Mouse (Mus musculus): Measurements from ENCODE around the gene Cactin. TPM values are rescaled to one million over a fixed set of nuclear protein-coding genes. Genes with fewer than 3 reads are reported as not detected.

The Cactin gene
- polyA plus RNA-seq, 2 experiments: 25.3 to 50.0 TPM

DNA sequence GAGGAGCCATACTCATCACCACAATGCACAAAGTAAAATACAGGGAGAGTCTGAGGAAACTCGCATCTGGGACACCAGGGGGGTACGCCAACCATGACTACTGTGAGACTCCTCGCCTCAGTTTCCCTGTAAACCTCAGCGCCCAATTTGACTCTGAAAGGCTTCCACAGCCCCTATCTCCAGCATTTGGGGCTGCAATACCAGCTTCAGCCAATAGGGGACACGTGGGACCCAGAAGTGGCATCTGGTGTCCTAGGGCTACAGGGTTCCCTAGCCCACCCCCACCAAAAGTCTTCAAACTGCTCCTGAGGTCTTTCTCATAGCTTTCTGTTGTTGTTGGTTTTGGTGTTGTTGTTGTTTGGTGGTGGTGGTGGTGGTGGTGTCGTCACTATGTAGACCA is 32.3 kb upstream of the Cactin start:
- Histone ChIP-seq H3K9ac (ENCODE audit: low read depth, low read length, severe bottlenecking) (no peak overlapping the region), H3K36me3 (ENCODE audit: control insufficient read depth, insufficient read depth, low read length) (no peaks in the 10 kb centered on the region), H3K4me1 (ENCODE audit: control insufficient read depth, insufficient read depth, low read length) (peaks cover 7% of the 10 kb centered on the region), H3K27me3 (ENCODE audit: control insufficient read depth, insufficient read depth, low read length) (peaks cover 34% of the 10 kb centered on the region), H3K4me2 (replicated peaks; ENCODE audit: low read depth, low read length, severe bottlenecking) (no peak overlapping the region), H3K27ac (replicated peaks; ENCODE audit: low read depth, low read length) (no peak overlapping the region), H3K9me3 (ENCODE audit: control insufficient read depth, low read length) (no peaks in the 10 kb centered on the region), H3K4me3 (replicated peaks; ENCODE audit: low read length) (no peak overlapping the region)
- WGBS: 35% methylated on average over 6 of the region's 6 CpGs
- no peak for ATAC-seq (ENCODE audit: low FRiP score, low read depth)
- no peak for DNase-seq (ENCODE audit: low spot score)
- TF ChIP-seq POLR2A (IDR thresholded peaks at IDR 0.05; ENCODE audit: borderline replicate concordance, extremely low read depth, insufficient read depth, insufficient read length): no peak

DNA sequence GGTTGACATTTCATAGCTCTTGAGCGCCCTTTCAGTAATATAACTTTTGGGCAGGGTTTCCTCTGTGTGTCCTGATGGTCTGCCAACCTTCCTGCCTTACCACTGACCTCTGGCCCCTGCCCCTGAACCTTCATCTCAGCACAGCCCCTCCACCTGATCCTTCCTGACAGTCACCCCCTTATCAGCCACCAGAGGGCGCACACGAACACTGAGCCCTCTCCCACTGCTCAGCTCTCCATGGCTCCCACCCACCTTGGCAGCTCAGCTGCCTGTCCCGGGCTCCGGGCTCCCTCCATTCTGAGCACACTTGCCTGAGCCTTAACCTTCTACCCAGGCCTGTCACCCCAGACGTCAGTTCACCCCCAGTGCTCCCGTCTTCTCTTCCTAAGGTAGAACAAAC is 31.6 kb upstream of the Cactin start:
- peaks cover 27% of the 10 kb centered on the region for H3K27me3 ChIP-seq (ENCODE audit: control insufficient read depth, insufficient read depth, low read length)
- DNase-seq (ENCODE audit: low spot score): peak; percentile 71
- H3K4me3 ChIP-seq (replicated peaks; ENCODE audit: low read length): no peak overlapping the region
- WGBS: under 1% methylated on average over 7 of the region's 7 CpGs
- ATAC-seq (ENCODE audit: low FRiP score, low read depth): 0 out of 2 replicates have a peak, but pooled peaks have one; percentile 8
- no peaks in the 10 kb centered on the region for H3K36me3 ChIP-seq (ENCODE audit: control insufficient read depth, insufficient read depth, low read length)
- no peaks in the 10 kb centered on the region for H3K9me3 ChIP-seq (ENCODE audit: control insufficient read depth, low read length)
- H3K9ac ChIP-seq (ENCODE audit: low read depth, low read length, severe bottlenecking): no peak overlapping the region
- no peak overlapping the region for H3K27ac ChIP-seq (replicated peaks; ENCODE audit: low read depth, low read length)
- no peak overlapping the region for H3K4me2 ChIP-seq (replicated peaks; ENCODE audit: low read depth, low read length, severe bottlenecking)
- TF ChIP-seq POLR2A (IDR thresholded peaks at IDR 0.05; ENCODE audit: borderline replicate concordance, extremely low read depth, insufficient read depth, insufficient read length): no peak
- peaks cover 14% of the 10 kb centered on the region for H3K4me1 ChIP-seq (ENCODE audit: control insufficient read depth, insufficient read depth, low read length)

DNA sequence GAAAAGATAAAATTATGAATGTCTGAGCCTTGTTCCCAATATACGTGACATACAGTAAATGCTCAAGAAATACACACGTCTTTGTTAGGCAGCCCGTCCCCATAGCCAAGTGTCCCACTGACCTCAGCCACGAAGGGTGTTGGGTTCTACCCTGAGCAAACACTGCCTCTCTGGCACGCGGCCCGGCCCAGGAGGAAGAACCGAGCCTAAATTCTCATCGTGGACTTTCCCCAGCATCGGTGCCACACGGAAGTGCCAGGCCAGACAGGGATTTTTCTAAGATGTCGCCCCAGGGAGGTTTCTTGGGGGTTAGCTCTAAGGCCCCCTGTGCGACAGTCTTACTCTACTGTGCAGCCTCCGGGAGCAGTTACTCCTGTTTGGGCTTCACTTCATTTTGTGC is 31.1 kb upstream of the Cactin start:
- H3K27ac ChIP-seq (replicated peaks; ENCODE audit: low read depth, low read length): no peak overlapping the region
- peaks cover 19% of the 10 kb centered on the region for H3K4me1 ChIP-seq (ENCODE audit: control insufficient read depth, insufficient read depth, low read length)
- DNase-seq (ENCODE audit: low spot score): no peak
- no peak for ATAC-seq (ENCODE audit: low FRiP score, low read depth)
- H3K27me3 ChIP-seq (ENCODE audit: control insufficient read depth, insufficient read depth, low read length): peaks cover 22% of the 10 kb centered on the region
- H3K4me3 ChIP-seq (replicated peaks; ENCODE audit: low read length): no peak overlapping the region
- TF ChIP-seq POLR2A (IDR thresholded peaks at IDR 0.05; ENCODE audit: borderline replicate concordance, extremely low read depth, insufficient read depth, insufficient read length): no peak
- H3K9ac ChIP-seq (ENCODE audit: low read depth, low read length, severe bottlenecking): no peak overlapping the region
- H3K4me2 ChIP-seq (replicated peaks; ENCODE audit: low read depth, low read length, severe bottlenecking): no peak overlapping the region
- H3K9me3 ChIP-seq (ENCODE audit: control insufficient read depth, low read length): no peaks in the 10 kb centered on the region
- 61% methylated on average over 14 of the region's 14 CpGs for WGBS
- H3K36me3 ChIP-seq (ENCODE audit: control insufficient read depth, insufficient read depth, low read length): no peaks in the 10 kb centered on the region

DNA sequence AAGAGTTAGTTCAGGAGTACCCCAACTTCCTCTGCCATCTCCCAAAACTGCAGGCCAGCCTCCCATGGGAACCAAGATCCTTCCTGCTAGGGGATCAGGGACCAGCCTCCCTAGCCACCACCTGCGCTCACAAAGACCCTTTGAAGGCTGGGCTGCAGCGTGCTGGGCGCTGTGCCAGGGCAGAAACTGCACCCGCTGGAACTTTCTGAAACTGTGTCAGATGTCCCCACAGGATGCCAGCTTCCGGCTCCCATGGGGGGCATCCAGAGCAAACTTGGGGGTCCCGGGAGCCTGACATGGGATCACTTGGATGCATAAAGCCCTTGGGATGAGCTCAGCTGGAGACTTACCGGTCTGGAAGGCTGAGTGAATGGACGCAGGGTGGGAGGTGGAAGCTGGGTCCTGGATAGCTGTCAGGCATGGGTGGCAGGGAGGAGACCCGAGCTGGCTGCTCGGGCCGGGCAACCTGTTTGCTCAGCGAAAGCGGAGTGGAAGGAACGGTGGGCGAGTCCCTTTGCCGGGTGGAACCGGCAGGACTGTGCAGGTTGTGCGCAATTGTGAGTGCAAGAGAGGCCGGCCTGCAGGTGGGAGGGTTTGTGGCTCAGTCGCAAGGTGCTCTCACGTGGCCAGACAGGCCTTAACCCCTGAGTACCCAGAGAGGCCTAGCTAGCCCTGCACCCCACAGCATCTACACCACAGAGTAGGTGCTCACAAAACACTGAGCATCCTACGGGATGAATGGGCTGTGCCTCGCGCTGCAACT is 30.0 kb upstream of the Cactin start:
- H3K36me3 ChIP-seq (ENCODE audit: control insufficient read depth, insufficient read depth, low read length): no peaks in the 10 kb centered on the region
- DNase-seq (ENCODE audit: low spot score) (no peak), ATAC-seq (ENCODE audit: low FRiP score, low read depth) (no peak)
- no peak overlapping the region for H3K27ac ChIP-seq (replicated peaks; ENCODE audit: low read depth, low read length)
- peaks cover 18% of the 10 kb centered on the region for H3K4me1 ChIP-seq (ENCODE audit: control insufficient read depth, insufficient read depth, low read length)
- no peaks in the 10 kb centered on the region for H3K9me3 ChIP-seq (ENCODE audit: control insufficient read depth, low read length)
- 15% methylated on average over 24 of the region's 24 CpGs for WGBS
- H3K4me2 ChIP-seq (replicated peaks; ENCODE audit: low read depth, low read length, severe bottlenecking): 0 out of 2 replicates have a peak overlapping the region, but pooled peaks have one; percentile 0
- H3K27me3 ChIP-seq (ENCODE audit: control insufficient read depth, insufficient read depth, low read length): peaks cover 13% of the 10 kb centered on the region; the same call in 1 of the 2 replicates
- H3K4me3 ChIP-seq (replicated peaks; ENCODE audit: low read length): peak overlapping the region; percentile 1; the same call in 1 of the 2 replicates
- H3K9ac ChIP-seq (ENCODE audit: low read depth, low read length, severe bottlenecking): no peak overlapping the region
- TF ChIP-seq POLR2A (IDR thresholded peaks at IDR 0.05; ENCODE audit: borderline replicate concordance, extremely low read depth, insufficient read depth, insufficient read length): no peak

GRCm38 (mm10) chr10:81291511-81292104 is 29.3 kb upstream of the Cactin start, which contains the start of gene Tjp3:
TSS of gene Tjp3 (minus strand) at chr10:81291581.
- Histone ChIP-seq H3K4me3 (replicated peaks; ENCODE audit: low read length) (peak within 1 kb of the TSS; percentile 2; the same call in 1 of the 2 replicates), H3K9me3 (ENCODE audit: control insufficient read depth, low read length) (no peaks in the 10 kb centered on the region), H3K27me3 (ENCODE audit: control insufficient read depth, insufficient read depth, low read length) (peaks cover 13% of the 10 kb centered on the region; the same call in 1 of the 2 replicates), H3K9ac (ENCODE audit: low read depth, low read length, severe bottlenecking) (no peak within 1 kb of the TSS), H3K4me1 (ENCODE audit: control insufficient read depth, insufficient read depth, low read length) (peaks cover 14% of the 10 kb centered on the region), H3K36me3 (ENCODE audit: control insufficient read depth, insufficient read depth, low read length) (no peaks in the 10 kb centered on the region), H3K4me2 (replicated peaks; ENCODE audit: low read depth, low read length, severe bottlenecking) (peak within 1 kb of the TSS; percentile 96; the same call in 1 of the 2 replicates), H3K27ac (replicated peaks; ENCODE audit: low read depth, low read length) (no peak within 1 kb of the TSS)
- no peak for ATAC-seq (ENCODE audit: low FRiP score, low read depth)
- no peak for TF ChIP-seq POLR2A (IDR thresholded peaks at IDR 0.05; ENCODE audit: borderline replicate concordance, extremely low read depth, insufficient read depth, insufficient read length)
- no peak for DNase-seq (ENCODE audit: low spot score)
- WGBS: 71% methylated on average over 9 of the region's 9 CpGs

All from limb, embryonic 14.5 days (tissue).